Mouse (Mus musculus) retina, embryonic 14.5 days (tissue): ENCODE data around the gene Taar4.

Source experiments
- DNase-seq: peaks from one replicate; pipeline ENCODE4 v3.0.0-alpha.2; 2015; ENCODE audit warnings: low spot score

Taar4 gene

DNA sequence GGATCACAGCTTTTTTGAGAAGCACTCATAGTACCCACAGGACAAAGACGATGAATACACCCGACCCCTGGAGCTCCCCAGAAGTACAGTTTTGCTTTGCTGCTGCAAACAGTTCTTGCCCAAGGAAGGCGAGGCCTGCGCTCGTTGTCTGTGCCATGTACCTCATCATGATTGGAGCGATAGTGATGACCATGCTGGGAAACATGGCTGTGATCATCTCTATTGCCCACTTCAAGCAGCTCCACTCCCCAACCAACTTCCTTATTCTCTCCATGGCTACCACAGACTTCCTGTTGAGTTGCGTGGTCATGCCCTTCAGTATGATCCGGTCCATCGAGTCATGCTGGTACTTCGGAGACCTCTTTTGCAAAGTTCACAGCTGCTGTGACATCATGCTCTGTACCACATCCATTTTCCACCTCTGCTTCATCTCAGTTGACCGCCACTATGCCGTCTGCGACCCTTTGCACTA lies at the start of gene Taar4:
Gene Taar4 (plus strand): TSS at position 51 of the 472 bp plus-strand sequence.
- no peak for DNase-seq

DNA sequence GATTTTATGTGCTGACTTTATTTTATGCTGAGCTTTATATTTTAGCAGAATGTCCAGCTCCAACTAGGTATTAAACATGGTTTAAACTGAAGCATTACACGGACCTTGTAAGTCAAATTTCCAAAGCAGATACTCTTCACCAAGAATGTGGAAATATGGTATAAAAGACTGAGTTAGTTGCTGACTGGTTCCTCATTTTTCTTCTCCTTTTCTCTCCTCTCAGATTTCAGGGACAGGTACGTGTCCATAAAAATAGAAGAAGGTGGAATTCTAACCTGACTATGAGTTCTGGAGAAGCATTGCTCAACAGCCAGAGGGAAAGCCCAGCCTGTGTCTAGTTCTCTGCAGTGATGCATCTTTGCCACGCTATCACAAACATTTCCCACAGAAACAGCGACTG lies 40.2 kb upstream of the Taar4 start, which contains the start of gene Taar1:
Gene Taar1 (plus strand): TSS at position 301 of the 400 bp plus-strand sequence.
- DNase-seq: no peak

DNA sequence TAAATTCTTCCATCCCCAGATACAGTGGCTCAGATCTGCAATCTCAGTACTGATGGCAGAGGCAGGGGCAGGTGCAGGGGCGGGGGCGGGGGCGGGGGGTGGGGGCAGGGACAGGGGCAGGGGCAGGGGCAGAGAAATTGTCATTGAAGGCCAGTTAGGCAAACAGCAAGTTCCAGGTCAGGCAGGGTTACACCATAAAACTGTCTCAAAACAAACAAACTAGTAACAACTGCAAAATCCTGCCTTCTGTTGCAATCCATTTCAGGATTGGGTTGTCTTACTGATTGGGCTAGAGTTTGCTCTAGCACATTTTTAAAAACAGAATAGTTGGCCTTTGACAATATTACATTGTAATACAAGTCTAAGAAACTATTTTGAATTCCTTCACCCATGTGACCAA lies 37.8 kb upstream of the Taar4 start:
- no peak for DNase-seq

DNA sequence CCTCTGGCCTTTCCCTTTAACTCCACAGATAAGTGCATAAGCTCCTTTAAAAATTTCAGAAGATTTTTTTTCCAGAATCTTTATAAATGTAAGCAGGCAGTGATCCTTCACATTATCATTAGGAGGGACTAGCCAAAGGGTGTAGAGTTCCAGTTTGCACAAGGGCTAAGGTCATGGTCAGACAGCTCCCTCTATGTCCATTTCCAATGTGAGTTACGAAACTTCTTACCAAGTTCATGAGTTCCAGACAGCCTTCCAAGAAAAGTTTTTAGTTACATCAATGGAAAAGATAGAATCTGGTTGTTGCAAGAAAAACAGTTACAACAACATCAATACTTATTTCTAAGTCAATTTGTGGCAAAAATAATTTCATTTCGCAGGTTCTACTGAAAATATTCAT lies 36.4 kb upstream of the Taar4 start:
- no peak for DNase-seq

DNA sequence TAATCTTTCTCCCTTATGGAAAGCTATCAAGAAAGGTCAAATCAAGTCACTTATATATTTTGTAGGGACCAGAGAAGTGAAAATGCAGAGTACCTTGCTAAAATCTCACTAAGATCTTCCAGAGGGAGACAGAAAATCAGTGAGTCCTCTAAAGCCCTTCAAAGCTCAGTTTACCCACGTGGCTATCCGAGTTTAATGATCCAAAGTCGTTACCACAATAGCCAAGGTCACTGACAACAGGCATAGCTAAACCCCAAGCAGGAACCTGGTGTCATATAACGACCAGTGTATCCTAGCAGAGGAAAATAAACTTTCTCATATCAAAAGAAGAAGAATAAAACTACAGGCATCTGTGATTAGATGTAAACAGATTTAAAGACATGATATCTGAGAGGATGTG lies 22.7 kb upstream of the Taar4 start:
- DNase-seq: no peak

DNA sequence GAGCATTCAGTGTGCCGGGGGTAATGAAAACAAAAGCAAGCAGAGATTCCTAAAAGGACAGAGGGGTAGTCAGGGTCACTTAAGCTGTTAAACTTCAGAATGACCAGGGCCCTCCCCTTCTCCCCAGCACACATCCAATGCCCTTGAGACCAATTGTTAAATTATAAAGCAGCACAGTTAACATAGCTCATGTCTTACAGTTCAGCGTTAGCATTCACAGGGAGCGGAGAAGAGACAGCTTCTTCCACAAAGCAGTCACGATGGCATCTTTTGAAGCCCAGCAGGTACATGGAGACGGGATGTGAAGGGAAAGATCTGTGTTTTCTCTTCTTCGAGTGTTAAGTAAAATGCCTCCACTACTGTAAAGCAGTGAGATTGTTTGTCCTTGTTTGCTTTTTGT lies 22.0 kb upstream of the Taar4 start, which contains the start of gene Taar2:
Gene Taar2 (plus strand): TSS at position 261 of the 400 bp plus-strand sequence.
- DNase-seq: no peak

DNA sequence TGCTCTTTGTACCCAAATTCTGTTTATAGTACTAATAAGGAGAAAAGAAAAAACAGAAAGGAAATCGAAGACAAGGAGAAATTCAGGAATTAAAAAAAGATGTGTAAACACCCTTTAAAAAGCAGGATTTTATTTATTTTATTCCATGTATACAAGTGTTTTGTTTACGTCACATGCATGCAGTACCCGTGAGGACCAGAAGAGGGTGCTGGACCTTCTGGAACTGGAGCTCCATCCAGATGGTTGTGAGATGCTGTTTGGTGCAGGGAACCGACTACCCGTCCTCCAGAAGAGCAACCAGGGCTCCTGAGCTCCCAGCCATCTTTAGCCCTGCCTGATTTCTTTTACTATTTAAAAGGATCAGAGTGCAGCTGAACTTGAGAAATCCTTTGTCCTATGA lies 17.8 kb upstream of the Taar4 start:
- peak; percentile 5 for DNase-seq

DNA sequence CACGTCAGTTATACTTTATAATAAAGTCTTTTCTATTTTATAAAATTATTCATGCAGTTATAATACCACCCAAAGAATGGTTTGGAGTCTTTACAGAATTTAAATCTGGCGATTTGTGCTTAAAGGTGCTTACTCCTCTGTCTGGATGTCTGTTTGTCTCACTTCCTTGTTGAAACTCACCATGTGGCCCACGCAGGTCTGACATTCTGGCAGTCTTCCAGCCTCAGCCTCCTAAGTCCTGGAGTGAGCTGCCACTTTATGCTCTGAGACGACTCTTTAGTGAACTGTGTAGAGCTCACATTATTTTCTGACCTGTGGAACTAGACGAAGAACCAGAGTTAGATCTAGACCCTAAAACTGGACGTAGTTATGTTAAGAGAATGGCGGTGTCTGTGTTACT lies 12.3 kb upstream of the Taar4 start:
- no peak for DNase-seq

DNA sequence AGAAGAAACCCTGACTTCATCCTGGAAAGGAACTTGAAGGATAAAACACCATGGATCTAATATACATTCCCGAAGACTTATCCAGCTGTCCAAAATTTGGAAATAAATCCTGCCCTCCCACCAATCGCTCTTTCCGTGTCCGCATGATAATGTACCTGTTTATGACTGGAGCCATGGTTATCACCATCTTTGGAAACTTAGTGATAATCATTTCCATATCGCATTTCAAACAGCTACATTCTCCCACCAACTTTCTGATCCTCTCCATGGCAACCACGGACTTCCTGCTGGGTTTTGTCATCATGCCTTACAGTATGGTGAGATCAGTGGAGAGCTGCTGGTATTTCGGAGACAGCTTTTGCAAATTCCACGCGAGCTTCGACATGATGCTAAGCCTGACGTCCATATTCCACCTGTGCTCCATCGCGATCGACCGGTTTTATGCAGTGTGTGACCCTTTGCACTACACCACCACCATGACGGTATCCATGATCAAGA lies 10.7 kb upstream of the Taar4 start, which contains the start of gene Taar3:
Gene Taar3 (plus strand): TSS at position 51 of the 498 bp plus-strand sequence.
- no peak for DNase-seq

DNA sequence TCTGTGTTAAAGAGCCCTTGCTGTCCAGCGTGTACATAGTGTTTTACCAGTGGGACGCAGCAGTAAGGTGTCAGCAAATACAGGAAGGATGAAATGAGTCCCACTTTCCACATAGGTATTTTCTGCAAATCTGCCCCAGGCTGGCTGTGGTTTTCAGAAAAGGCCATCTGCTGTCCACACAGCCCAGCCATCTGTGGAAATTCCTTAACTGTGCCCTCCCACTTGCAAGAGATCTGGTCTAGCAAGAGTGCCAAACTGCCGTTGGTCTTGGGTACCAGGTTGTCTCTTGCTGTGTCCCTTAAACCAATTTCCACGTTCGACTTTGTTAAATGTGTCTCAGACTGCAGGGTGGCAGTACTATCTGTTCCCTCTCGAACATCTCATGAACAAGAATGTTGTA lies 8.6 kb upstream of the Taar4 start:
- no peak for DNase-seq

DNA sequence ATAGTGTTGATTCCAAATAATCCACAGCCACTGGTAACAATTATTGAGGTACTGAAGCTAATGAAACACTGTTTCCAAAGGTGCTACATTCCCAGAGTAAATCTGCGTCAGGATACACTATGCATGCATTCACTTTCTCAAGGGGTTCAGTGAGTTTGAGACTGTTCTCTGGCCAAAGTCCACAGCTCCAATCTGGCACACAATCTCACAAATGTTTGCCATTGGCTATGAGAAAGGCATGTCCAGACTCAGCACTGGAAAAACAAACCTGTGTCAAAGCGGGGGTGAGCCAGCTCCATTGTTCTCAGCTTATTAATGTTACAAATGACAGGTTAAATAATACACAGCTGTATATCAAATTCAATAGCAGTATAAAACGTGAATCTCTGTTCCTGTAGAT lies 1.2 kb upstream of the Taar4 start:
- DNase-seq: no peak

DNA sequence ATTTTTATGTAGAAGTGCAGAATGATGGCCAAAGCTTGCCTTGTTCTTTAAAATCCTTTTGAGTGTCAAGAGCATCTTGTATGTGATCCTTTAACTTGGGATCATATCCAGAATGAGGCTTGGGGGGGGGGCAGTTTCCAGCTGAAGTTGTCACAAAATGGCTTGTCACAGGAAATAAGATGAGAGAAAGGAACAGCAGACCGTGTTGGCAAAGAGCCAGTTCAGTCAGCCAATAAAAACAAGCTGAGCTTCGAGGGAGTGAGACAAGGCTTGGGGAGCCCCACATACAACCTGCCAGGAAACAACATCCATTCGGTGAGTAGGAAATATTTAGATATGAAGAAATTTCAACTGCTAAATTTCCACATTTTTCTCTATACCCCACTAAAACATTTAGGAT lies 3.1 kb downstream of the Taar4 start:
- DNase-seq: no peak

DNA sequence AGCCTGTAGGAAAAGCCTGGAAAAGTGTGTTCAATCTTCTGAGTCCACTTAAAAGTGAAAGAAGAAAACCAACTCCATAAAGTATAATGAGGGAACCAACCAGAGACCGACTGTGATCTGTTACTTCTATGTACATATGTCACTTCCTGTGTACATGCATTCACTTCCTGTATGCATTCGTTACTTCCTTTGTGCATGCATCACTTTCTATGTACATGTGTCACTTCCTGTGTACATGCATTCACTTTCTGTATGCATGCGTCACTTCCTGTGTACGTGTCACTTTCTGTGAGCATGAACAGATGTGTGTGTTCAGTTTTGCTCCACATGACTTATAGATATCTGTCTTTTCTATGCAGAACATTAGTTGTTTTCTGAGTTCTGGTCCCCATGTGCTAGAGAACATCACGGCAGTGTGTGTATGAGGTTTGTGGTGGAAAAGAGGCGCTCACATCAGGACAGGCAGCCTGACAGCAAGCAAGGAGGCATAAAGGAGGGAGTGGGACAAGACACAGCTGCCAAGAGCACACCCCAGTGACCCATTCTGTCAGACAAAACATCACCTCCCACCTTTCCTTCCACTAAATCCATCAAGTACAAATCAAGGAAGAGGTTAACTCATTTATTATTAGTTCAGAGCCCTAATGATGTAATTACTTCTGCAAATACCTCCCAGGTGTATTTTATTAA lies 4.8 kb downstream of the Taar4 start:
- DNase-seq: no peak

DNA sequence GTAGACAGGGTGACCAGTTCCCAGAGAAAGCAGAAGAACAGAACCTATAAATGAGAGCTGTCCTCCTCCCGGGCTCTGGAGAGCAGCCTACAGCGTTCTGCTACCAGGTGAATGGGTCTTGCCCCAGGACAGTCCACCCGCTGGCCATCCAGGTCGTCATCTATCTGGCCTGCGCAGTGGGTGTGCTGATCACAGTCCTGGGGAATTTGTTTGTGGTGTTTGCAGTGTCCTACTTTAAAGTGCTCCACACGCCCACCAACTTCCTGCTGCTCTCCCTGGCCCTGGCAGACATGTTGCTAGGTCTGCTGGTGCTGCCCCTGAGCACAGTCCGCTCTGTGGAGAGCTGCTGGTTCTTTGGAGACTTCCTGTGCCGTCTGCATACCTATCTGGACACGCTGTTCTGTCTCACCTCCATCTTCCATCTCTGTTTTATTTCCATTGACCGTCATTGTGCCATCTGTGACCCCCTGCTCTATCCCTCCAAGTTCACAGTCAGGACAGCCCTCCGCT lies 10.4 kb downstream of the Taar4 start, which contains the start of gene Taar5:
Gene Taar5 (plus strand): TSS at position 51 of the 510 bp plus-strand sequence.
- no peak for DNase-seq

DNA sequence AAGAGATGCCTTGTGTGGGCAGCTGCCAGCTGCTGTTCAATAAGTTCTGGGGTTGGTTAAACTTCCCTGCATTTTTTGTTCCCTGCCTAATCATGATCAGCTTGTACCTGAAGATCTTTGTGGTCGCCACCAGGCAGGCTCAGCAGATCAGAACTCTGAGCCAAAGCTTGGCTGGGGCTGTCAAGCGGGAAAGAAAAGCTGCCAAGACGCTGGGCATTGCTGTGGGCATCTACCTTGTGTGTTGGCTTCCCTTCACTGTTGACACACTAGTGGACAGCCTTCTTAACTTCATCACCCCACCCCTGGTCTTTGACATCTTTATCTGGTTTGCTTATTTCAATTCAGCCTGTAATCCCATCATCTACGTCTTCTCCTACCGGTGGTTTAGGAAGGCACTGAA lies 11.0 kb downstream of the Taar4 start:
- no peak for DNase-seq

DNA sequence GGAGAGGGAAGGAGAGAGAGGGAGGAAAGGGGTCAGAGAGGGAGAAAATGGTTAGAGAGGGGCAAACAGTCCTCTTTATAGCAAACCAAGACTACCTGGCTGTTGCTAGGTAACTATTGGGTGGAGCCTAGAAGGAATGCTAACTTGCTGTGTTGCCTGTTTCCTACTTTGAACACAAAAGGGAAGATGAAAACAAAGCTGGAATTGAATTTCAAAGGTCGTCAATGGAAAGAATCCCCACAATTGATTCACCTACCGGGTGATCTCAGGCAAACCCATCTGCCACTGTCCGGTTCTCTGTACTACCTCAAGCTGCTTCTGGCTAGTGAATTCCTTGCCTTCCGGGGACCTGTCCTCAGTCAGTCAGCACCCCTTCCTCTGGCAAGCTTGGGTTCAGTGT lies 17.7 kb downstream of the Taar4 start:
- DNase-seq: no peak

DNA sequence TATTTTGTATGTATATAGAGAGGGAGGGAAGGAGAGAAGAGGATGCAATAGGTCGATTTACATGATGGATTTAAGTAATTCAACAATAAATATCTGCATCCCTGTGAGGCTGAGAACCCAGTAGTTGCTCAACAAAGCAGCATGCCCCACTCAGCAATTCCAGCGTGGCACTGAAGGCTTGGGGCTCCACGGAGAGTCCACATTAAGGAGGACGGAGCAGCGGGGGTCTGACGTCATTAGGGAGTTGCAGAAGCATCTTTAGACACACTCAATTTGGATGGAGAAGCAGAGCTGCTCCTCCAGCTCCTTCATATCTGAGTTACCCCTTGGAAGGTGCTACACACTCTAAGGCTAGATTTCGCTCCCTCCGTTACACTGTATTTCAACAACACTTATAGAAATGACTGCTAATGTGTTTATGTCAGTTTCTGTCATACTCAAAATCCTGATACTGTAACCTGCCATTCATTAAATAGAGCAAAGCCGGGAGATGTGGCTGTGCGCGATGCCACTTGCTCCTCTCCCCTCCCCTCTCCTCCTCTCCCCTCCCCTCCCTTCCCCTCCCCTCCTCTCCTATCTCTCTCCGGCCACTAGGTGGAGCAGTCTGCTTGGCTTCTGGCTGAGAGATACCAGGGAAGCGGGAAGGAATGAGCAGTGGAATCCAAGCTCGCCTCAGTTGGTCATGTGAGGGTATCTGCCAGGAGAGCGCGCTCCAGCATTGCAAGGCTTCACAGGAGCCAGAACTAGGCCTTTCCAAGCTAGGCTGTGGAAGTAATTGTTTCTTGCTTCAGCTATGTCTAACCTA lies 18.8 kb downstream of the Taar4 start:
- DNase-seq: peak; percentile 86

DNA sequence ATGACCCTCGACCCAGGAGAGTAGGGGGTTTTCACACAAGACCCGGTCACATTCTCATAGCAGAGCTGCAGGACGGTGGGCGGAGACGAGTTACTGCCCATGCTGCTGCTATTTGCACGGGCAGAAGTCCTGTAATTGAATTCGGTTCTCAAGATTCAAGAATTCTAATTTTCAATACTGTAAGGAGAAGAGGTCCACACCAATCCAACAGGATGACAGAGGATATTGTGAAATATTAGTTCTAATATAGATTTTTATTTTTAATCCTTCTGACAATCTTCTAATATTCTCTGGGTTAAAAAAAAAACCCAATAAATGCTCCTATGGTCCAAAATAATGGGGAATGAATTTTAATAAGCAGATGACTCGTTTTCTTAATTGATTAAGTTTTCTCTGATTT lies 25.3 kb downstream of the Taar4 start, which contains the start of gene Taar6:
Gene Taar6 (minus strand): TSS at position 101 of the 400 bp plus-strand sequence.
- DNase-seq: no peak

DNA sequence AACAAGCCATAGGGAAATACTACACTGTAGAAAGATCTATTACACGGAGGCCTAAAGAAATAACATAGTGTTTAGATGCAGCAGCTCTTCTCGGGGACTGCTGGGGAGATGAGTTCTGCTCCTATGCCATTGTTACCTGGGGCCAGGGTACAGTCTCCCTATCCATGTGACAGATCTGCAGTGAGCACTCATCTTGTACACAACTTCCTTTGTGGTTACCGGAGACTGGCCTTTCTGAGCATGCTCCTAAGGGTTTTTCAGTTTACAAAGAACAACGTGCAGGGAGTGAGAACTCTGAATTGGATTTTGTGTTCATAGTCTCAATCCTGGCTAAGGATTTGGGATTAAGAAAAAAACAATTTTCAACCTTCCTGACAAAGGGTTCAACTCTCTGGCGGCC lies 26.1 kb downstream of the Taar4 start:
- DNase-seq: no peak

DNA sequence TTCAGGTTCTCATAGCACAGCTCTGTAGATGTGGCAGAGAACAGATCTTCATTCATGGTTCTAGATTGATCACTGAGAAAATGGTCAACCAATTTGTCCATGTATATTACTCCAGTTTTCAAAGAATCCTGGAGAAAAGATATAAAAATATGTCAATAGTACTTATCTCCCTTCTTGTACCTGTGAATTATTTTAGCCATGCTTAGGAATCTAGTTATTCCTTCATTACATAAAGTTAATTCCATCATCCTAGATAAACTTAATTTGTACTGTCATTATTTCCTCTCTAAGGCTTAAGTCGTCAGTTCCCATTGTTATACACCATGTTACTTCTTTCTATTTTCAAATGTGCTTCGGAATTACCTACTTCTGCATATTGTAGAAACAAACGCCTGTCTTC lies 33.1 kb downstream of the Taar4 start, which contains the start of gene Taar7a:
Gene Taar7a (minus strand): TSS at position 101 of the 400 bp plus-strand sequence.
- DNase-seq: no peak

DNA sequence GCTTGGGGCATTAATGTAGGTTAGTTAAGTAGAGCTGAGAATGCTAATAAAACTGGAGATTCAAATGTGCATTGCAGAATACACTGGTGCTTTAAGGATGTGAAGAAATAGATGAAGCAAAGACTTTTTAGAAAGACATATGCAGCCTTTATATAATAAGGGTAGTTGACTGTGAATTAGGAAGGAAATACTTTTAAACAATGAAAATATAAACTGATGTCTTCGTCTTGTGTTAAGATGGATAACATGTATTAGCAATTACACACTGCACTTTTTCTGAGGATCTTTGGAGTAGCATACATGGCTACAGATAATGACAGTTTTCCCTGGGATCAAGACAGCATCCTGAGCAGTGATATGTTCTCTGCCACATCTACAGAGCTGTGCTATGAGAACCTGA lies 39.3 kb downstream of the Taar4 start, which contains the start of gene Taar7b:
Gene Taar7b (plus strand): TSS at position 301 of the 400 bp plus-strand sequence.
- no peak for DNase-seq

DNA sequence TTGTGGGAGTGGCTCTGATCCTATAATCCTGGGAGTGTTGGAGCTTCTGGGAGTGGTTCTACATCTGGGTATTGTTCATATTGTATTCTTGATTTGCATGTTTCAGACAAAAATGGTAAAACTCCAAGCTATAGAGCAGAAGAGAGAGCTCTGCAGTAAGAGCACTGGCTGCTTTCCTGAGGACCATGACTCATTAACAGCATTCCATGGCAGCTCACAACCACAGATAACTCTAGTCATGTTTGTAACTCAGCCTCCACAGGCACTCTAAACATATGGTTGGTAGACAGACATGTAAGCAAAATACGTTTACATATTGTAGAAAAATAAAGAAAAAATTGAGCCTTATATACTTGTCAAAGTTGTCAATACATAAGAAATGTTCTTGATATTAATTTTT lies 46.1 kb downstream of the Taar4 start:
- DNase-seq: no peak
